24 mouse cellular contexts compared by ENCODE assay signal in the genomic region with DNA sequence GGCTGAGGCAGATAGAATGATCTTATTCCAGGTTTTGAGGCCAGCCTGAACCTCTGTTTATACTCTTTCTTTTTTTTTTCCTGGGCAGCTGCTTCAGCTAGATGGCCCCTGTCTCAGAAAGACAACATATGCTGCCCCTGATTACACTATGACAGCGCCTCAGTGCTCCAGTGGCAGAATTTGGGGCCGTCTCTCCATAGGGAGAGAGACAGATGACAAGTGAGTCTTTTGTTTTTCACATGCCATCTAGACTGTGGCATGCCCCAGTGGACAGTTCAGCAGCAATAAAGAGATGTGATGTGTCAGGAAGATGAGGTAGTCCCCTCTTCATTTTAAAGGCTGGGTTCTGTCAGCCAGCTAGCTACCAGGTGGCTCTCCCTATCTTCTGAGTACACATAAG.
DNase-seq lines count a peak whose midpoint lies in the region; ATAC-seq and TF ChIP-seq lines count a peak whose summit lies in the region.
"Had no signal": no experiment of that assay in that cellular context is flagged by ENCODE, and none has a peak within 500 bp of the region (broad histone marks: within the 10 kb centered on the region; RNA-seq: fewer than 3 reads in every experiment).

No protein-coding gene starts in this region.

- H3K9me3 ChIP-seq in hindbrain, postnatal 0 days (ENCODE audit: low read length), result no peaks in the 10 kb centered on the region
- no peaks in the 10 kb centered on the region for H3K9me3 ChIP-seq in hindbrain, embryonic 11.5 days (ENCODE audit: control insufficient read depth, low read length)
- H3K9me3 ChIP-seq: embryonic facial prominence, embryonic 12.5 days; embryonic facial prominence, embryonic 15.5 days; heart, embryonic 10.5 days; hindbrain, embryonic 15.5 days had no signal

- H3K9ac ChIP-seq in hindbrain, postnatal 0 days (replicated peaks; ENCODE audit: low read length), result no peak overlapping the region
- H3K9ac ChIP-seq in hindbrain, embryonic 11.5 days (ENCODE audit: low read depth, low read length), result no peak overlapping the region
- H3K9ac ChIP-seq: embryonic facial prominence, embryonic 12.5 days; embryonic facial prominence, embryonic 15.5 days; forebrain, postnatal 0 days; heart, embryonic 13.5 days; hindbrain, embryonic 15.5 days had no signal

- no peak overlapping the region for H3K4me2 ChIP-seq in hindbrain, postnatal 0 days (ENCODE audit: low read depth, low read length)
- H3K4me2 ChIP-seq in hindbrain, embryonic 11.5 days (replicated peaks; ENCODE audit: low read depth, low read length), result no peak overlapping the region
- H3K4me2 ChIP-seq: embryonic facial prominence, embryonic 12.5 days; embryonic facial prominence, embryonic 15.5 days; heart, embryonic 13.5 days; hindbrain, embryonic 15.5 days had no signal

- 44% methylated on average over 2 of the region's 2 CpGs for whole genome bisulfite sequencing in hindbrain, postnatal 0 days
- 51% methylated on average over 2 of the region's 2 CpGs for WGBS in hindbrain, embryonic 11.5 days

- peak overlapping the region; percentile 24 for H3K27ac ChIP-seq in gastrocnemius, adult 2 months
- no peak overlapping the region for H3K27ac ChIP-seq in hindbrain, postnatal 0 days
- H3K27ac ChIP-seq in hindbrain, embryonic 11.5 days (ENCODE audit: low read depth, low read length), result no peak overlapping the region
- H3K27ac ChIP-seq: embryonic facial prominence, embryonic 12.5 days; embryonic facial prominence, embryonic 15.5 days; heart, adult 2 months; heart, embryonic 10.5 days; heart, embryonic 13.5 days; hindbrain, embryonic 15.5 days had no signal

- no peak overlapping the region for H3K4me3 ChIP-seq in gastrocnemius, adult 2 months
- no peak overlapping the region for H3K4me3 ChIP-seq in hindbrain, postnatal 0 days (ENCODE audit: low read length)
- no peak overlapping the region for H3K4me3 ChIP-seq in hindbrain, embryonic 11.5 days (ENCODE audit: low read depth, low read length)
- H3K4me3 ChIP-seq: embryonic facial prominence, embryonic 12.5 days; embryonic facial prominence, embryonic 15.5 days; heart, adult 2 months; heart, embryonic 10.5 days; heart, embryonic 13.5 days; hindbrain, embryonic 15.5 days had no signal

- intact Hi-C loops in gastrocnemius, adult 2 months (cut with DNase I), result no loop called here
- intact Hi-C loops in gastrocnemius, postnatal 14 days (cut with DNase I; ENCODE audit: low total_unique reads), result no loop called here

- no peaks in the 10 kb centered on the region for H3K36me3 ChIP-seq in hindbrain, postnatal 0 days (ENCODE audit: insufficient read depth, low read length)
- no peaks in the 10 kb centered on the region for H3K36me3 ChIP-seq in hindbrain, embryonic 11.5 days (ENCODE audit: control insufficient read depth, insufficient read depth, low read length)
- H3K36me3 ChIP-seq: embryonic facial prominence, embryonic 12.5 days; embryonic facial prominence, embryonic 15.5 days; heart, embryonic 10.5 days; heart, embryonic 13.5 days; hindbrain, embryonic 15.5 days had no signal

- no peaks in the 10 kb centered on the region for H3K4me1 ChIP-seq in hindbrain, postnatal 0 days (ENCODE audit: insufficient read depth, low read length)
- H3K4me1 ChIP-seq in hindbrain, embryonic 11.5 days (replicated peaks; ENCODE audit: control insufficient read depth, insufficient read depth, low read length), result no peaks in the 10 kb centered on the region
- H3K4me1 ChIP-seq: embryonic facial prominence, embryonic 12.5 days; embryonic facial prominence, embryonic 15.5 days had no signal

- no peak for DNase-seq in gastrocnemius, adult 2 months
- DNase-seq in gastrocnemius, postnatal 14 days, result no peak
- DNase-seq in hindbrain, postnatal 0 days (ENCODE audit: low spot score), result no peak
- DNase-seq in hindbrain, embryonic 11.5 days (ENCODE audit: low spot score), result no peak
- DNase-seq in retina, embryonic 14.5 days (ENCODE audit: low spot score), result peak; percentile 24
- DNase-seq in adipocyte (ENCODE audit: low spot score), result no peak
- no peak for DNase-seq in kidney, adult 8-10 months
- DNase-seq: adrenal gland, postnatal 10 days; adrenal gland, postnatal 36 days; cerebellum, adult 18-20 months; cerebellum, adult 9-11 months; cerebellum, postnatal 25 days; forebrain, postnatal 0 days; heart, adult 2 months; heart, postnatal 14 days; heart, postnatal 4 days had no signal

- no peak for TF ChIP-seq CTCF in gastrocnemius, adult 2 months (IDR thresholded peaks at IDR 0.05)
- TF ChIP-seq CTCF in hindbrain, postnatal 0 days (IDR thresholded peaks at IDR 0.05; ENCODE audit: low read depth), result no peak

- H3K27me3 ChIP-seq in hindbrain, postnatal 0 days (ENCODE audit: insufficient read depth, low read length), result no peaks in the 10 kb centered on the region
- no peaks in the 10 kb centered on the region for H3K27me3 ChIP-seq in hindbrain, embryonic 11.5 days (ENCODE audit: control insufficient read depth, insufficient read depth, low read length)
- H3K27me3 ChIP-seq: embryonic facial prominence, embryonic 12.5 days; embryonic facial prominence, embryonic 15.5 days; heart, embryonic 13.5 days; hindbrain, embryonic 15.5 days had no signal

- 0 out of 2 replicates have a peak, but pooled peaks have one; percentile 39 for ATAC-seq in hindbrain, postnatal 0 days
- ATAC-seq in hindbrain, embryonic 11.5 days (ENCODE audit: low FRiP score), result no peak
- ATAC-seq: activated CD4-positive, CD25-positive, alpha-beta regulatory T cell, adult 4 months; forebrain, embryonic 14.5 days; forebrain, postnatal 0 days; inflammation-experienced regulatory T-cells, adult 6 months had no signal
